Mouse (Mus musculus): ENCODE data around the gene Arl6ip5. TPM values are rescaled to one million over a fixed set of nuclear protein-coding genes. Genes with fewer than 3 reads are reported as not detected.
"Not testable (repeated sequence)": the region's sequence is repeated elsewhere in the genome, so short reads cannot be mapped to it uniquely, and the experiment has no call there.

The Arl6ip5 gene
- polyA plus RNA-seq, 1 experiment from 2014 or later: 68.2 TPM

DNA sequence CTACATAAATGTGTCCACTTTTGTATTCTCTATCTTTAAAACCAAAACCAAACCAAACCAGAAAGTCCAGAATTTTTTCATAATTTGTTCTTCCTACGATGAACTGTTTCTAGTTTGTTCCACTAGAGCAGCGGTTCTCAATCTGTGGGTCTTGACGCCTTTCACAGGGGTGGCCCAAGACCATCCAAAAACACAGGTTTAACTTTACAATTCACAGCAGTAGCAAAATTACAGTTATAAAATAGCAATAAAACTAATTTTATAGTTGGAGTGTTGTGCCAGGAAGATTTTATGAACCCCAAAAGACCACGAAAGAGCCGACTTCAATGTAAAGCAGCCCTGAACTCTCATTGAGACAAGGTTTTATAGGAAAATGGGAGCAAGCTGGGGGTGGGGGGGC is 25.6 kb downstream of the Arl6ip5 start:
- no peak overlapping the region for H3K27ac ChIP-seq (ENCODE audit: low read length)
- 91% methylated on average over 5 of the region's 5 CpGs for WGBS
- H3K4me1 ChIP-seq (replicated peaks; ENCODE audit: control insufficient read depth, insufficient read depth, low read length): no peaks in the 10 kb centered on the region
- peaks cover 4% of the 10 kb centered on the region for H3K9me3 ChIP-seq (ENCODE audit: control insufficient read depth, low read length)
- H3K27me3 ChIP-seq (ENCODE audit: control insufficient read depth, insufficient read depth, low read depth, low read length): no peaks in the 10 kb centered on the region
- no peak for ATAC-seq (ENCODE audit: low read depth)
- H3K9ac ChIP-seq (ENCODE audit: low read length): no peak overlapping the region
- H3K4me2 ChIP-seq (ENCODE audit: low read depth, low read length): no peak overlapping the region
- H3K36me3 ChIP-seq (ENCODE audit: control insufficient read depth, insufficient read depth, low read length): peaks cover 2% of the 10 kb centered on the region; the same call in 1 of the 2 replicates
- H3K4me3 ChIP-seq (ENCODE audit: low read length): no peak overlapping the region

DNA sequence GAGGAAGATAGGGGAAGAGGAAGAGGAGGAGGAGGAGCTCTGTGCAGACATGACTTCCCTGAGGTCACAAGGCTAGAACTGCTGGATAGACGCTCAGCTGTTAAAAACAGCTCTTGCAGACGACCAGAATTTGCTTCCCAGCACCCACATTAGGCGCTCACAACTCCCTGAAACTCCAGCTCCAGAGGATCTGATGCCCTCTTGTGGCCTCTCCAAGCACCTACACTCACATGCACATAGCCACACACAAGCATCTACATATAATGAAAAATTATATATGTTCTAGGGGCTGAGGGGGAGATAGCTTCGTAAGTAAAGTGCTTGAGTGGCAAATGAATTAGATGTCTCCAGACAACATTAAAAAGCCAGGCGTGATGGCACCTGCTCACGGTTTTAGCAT is 28.9 kb downstream of the Arl6ip5 start:
- Histone ChIP-seq H3K4me1 (replicated peaks; ENCODE audit: control insufficient read depth, insufficient read depth, low read length) (no peaks in the 10 kb centered on the region), H3K36me3 (ENCODE audit: control insufficient read depth, insufficient read depth, low read length) (no peaks in the 10 kb centered on the region; the same call in 1 of the 2 replicates), H3K27ac (ENCODE audit: low read length) (no peak overlapping the region), H3K27me3 (ENCODE audit: control insufficient read depth, insufficient read depth, low read depth, low read length) (no peaks in the 10 kb centered on the region), H3K4me2 (ENCODE audit: low read depth, low read length) (no peak overlapping the region), H3K4me3 (ENCODE audit: low read length) (no peak overlapping the region), H3K9me3 (ENCODE audit: control insufficient read depth, low read length) (peaks cover 4% of the 10 kb centered on the region), H3K9ac (ENCODE audit: low read length) (no peak overlapping the region)
- WGBS: 88% methylated on average over 6 of the region's 6 CpGs
- ATAC-seq (ENCODE audit: low read depth): no peak

DNA sequence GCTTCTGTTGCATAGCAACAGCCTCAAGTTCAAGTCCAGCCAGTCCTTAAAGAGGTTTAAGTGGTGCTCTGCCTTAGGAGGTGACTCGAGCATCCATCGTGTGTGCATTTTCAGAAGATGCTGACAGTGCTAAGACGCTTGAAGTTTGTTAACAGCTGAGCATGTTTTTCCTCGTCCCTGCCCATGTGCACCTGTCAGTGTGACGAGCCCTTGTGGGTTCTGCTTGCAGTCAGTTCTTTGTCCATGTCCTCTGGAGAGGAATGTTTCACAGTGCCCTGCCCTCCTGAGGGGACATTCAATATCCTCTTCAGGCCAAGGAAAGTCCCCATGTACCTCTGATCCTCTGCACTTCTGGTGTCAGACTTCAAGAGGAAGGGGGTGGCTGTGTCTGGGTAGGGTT is 29.6 kb downstream of the Arl6ip5 start:
- Histone ChIP-seq H3K4me1 (replicated peaks; ENCODE audit: control insufficient read depth, insufficient read depth, low read length) (no peaks in the 10 kb centered on the region), H3K9me3 (ENCODE audit: control insufficient read depth, low read length) (peaks cover 4% of the 10 kb centered on the region), H3K4me2 (ENCODE audit: low read depth, low read length) (no peak overlapping the region), H3K36me3 (ENCODE audit: control insufficient read depth, insufficient read depth, low read length) (no peaks in the 10 kb centered on the region; the same call in 1 of the 2 replicates), H3K4me3 (ENCODE audit: low read length) (no peak overlapping the region), H3K27me3 (ENCODE audit: control insufficient read depth, insufficient read depth, low read depth, low read length) (no peaks in the 10 kb centered on the region), H3K27ac (ENCODE audit: low read length) (no peak overlapping the region), H3K9ac (ENCODE audit: low read length) (no peak overlapping the region)
- ATAC-seq (ENCODE audit: low read depth): no peak
- WGBS: 71% methylated on average over 5 of the region's 5 CpGs

DNA sequence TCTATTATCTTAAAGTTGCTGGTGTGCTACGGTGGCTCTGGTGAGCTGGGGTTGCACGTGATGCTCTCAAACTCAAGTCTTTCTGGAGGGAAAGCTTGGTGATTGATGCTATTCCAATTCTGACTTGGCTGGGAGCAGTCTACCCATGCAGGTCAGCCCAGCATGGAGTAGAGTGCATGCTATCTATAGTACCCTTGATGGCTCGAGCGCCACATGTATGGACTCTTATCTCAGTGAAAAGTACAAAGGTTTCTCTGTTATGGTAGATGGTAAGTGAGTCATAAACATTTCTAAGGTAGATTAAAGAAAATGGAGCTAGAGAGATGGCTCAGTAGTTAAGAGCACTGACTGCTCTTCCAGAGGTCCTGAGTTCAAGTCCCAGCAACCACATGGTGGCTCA is 32.0 kb downstream of the Arl6ip5 start:
- Histone ChIP-seq H3K36me3 (ENCODE audit: control insufficient read depth, insufficient read depth, low read length) (no peaks in the 10 kb centered on the region), H3K27ac (ENCODE audit: low read length) (no peak overlapping the region), H3K4me3 (ENCODE audit: low read length) (no peak overlapping the region), H3K27me3 (ENCODE audit: control insufficient read depth, insufficient read depth, low read depth, low read length) (no peaks in the 10 kb centered on the region), H3K9ac (ENCODE audit: low read length) (no peak overlapping the region), H3K9me3 (ENCODE audit: control insufficient read depth, low read length) (peaks cover 4% of the 10 kb centered on the region), H3K4me1 (replicated peaks; ENCODE audit: control insufficient read depth, insufficient read depth, low read length) (no peaks in the 10 kb centered on the region), H3K4me2 (ENCODE audit: low read depth, low read length) (no peak overlapping the region)
- no peak for ATAC-seq (ENCODE audit: low read depth)
- 71% methylated on average over 4 of the region's 4 CpGs for WGBS

DNA sequence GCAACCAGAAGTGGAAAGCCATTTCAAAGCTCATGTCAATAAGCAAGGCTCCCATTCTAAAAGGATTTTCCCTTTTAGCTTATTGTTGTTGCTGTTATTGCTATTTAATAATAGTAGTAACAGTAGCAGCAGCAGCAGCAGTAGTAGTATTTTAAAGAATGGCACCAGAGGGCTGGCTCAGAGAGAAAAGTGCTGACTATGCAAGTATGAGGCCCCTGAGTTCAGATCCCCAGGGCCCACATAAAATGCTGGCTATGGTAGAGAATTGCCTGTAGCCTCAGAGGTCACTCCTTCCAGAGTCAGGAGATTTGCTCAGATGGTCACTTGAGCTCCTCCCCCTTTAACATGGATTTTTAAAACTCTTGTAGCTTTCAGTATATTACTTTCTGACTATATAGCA is 34.7 kb downstream of the Arl6ip5 start:
- ATAC-seq (ENCODE audit: low read depth): no peak
- Histone ChIP-seq H3K4me1 (replicated peaks; ENCODE audit: control insufficient read depth, insufficient read depth, low read length) (no peaks in the 10 kb centered on the region), H3K9ac (ENCODE audit: low read length) (no peak overlapping the region)

DNA sequence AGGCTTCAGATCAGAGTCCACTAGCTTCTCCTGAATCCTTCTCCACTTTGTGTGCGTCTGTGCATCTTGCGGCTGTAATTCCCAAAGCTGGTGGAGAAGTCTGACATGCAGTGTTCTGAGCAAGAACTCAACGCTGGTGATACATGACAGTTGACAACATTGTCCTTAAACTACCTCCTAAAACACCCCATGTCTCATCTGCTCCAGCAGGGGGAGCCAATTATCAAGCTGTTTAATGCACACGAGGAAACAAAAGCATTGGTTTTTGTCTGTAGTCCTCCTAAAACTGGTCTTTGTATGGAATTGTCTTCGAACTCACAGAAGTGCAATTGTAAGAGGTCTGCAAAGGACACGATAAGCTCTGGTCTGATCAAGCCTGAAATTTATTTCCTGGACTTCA is 40.5 kb downstream of the Arl6ip5 start:
- H3K4me3 ChIP-seq (ENCODE audit: low read length): no peak overlapping the region
- H3K4me2 ChIP-seq (ENCODE audit: low read depth, low read length): no peak overlapping the region

More for the DNA sequence above, 34.7 kb downstream of the Arl6ip5 start:
- no peaks in the 10 kb centered on the region for H3K36me3 ChIP-seq (ENCODE audit: control insufficient read depth, insufficient read depth, low read length)
- H3K27ac ChIP-seq (ENCODE audit: low read length): no peak overlapping the region
- no peak overlapping the region for H3K4me2 ChIP-seq (ENCODE audit: low read depth, low read length)
- no peaks in the 10 kb centered on the region for H3K27me3 ChIP-seq (ENCODE audit: control insufficient read depth, insufficient read depth, low read depth, low read length)
- no peaks in the 10 kb centered on the region for H3K9me3 ChIP-seq (ENCODE audit: control insufficient read depth, low read length)
- no peak overlapping the region for H3K4me3 ChIP-seq (ENCODE audit: low read length)

DNA sequence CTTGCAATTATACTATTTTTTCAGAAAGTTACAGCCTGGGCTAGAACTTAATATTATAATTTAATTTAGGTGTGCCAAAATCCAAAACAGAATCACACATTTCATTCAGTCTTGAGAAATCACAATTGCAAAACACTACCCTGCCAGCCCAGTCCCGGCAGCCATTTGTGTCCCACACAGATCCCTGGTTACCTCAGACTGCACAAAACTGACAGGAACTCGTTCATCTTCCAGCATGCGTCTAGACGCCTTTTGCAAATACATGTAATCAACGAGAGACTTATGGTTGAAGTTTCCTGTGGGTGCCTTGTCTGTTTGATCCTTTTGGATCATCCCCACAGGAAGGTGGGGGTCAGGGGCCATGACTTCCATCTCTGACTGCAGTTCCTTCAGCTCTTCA is 41.6 kb downstream of the Arl6ip5 start:
- no peak overlapping the region for H3K9ac ChIP-seq (ENCODE audit: low read length)
- no peak overlapping the region for H3K4me3 ChIP-seq (ENCODE audit: low read length)
- H3K36me3 ChIP-seq (ENCODE audit: control insufficient read depth, insufficient read depth, low read length): no peaks in the 10 kb centered on the region
- H3K4me1 ChIP-seq (replicated peaks; ENCODE audit: control insufficient read depth, insufficient read depth, low read length): peaks cover 8% of the 10 kb centered on the region; the same call in 1 of the 2 replicates
- no peak for ATAC-seq (ENCODE audit: low read depth)
- no peak overlapping the region for H3K4me2 ChIP-seq (ENCODE audit: low read depth, low read length)
- no peaks in the 10 kb centered on the region for H3K27me3 ChIP-seq (ENCODE audit: control insufficient read depth, insufficient read depth, low read depth, low read length)
- 19% methylated on average over 5 of the region's 5 CpGs for WGBS
- no peaks in the 10 kb centered on the region for H3K9me3 ChIP-seq (ENCODE audit: control insufficient read depth, low read length)
- H3K27ac ChIP-seq (ENCODE audit: low read length): no peak overlapping the region

More for the DNA sequence above, 40.5 kb downstream of the Arl6ip5 start:
- Histone ChIP-seq H3K27me3 (ENCODE audit: control insufficient read depth, insufficient read depth, low read depth, low read length) (no peaks in the 10 kb centered on the region), H3K9me3 (ENCODE audit: control insufficient read depth, low read length) (no peaks in the 10 kb centered on the region), H3K4me1 (replicated peaks; ENCODE audit: control insufficient read depth, insufficient read depth, low read length) (peaks cover 8% of the 10 kb centered on the region; the same call in 1 of the 2 replicates), H3K36me3 (ENCODE audit: control insufficient read depth, insufficient read depth, low read length) (no peaks in the 10 kb centered on the region), H3K27ac (ENCODE audit: low read length) (no peak overlapping the region), H3K9ac (ENCODE audit: low read length) (no peak overlapping the region)
- WGBS: 39% methylated on average over 6 of the region's 6 CpGs
- no peak for ATAC-seq (ENCODE audit: low read depth)

DNA sequence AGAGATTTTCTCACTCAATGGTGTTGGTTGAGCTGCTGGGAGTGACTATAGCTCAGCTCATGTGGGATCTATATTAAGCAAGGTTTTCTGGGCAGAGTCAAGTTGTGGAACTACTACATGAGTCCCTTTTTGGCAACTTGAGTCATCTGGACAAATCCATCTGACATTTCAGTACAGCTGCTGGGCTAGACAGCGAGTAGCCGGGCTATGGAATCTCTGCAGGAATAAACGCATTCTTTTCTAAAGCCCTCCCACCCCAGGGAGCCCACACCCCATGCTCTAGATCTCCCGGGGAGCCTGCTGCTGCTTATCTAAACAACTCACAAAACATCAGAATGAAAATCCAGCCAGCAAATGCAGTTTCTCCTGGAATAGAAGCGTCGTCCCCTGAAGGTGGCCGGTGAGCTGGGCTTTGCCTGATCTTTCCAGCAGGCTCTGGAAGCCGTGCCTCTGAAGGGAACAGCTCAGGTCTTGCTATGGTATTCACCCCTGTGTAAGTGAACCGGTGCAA is 42.3 kb downstream of the Arl6ip5 start, which contains the start of gene Lmod3:
Gene Lmod3 (minus strand): TSS at position 49 of the 511 bp plus-strand sequence.
- no peak within 1 kb of the TSS for H3K9ac ChIP-seq (ENCODE audit: low read length)
- H3K27ac ChIP-seq (ENCODE audit: low read length): no peak within 1 kb of the TSS
- peaks cover 8% of the 10 kb centered on the region; the same call in 1 of the 2 replicates for H3K4me1 ChIP-seq (replicated peaks; ENCODE audit: control insufficient read depth, insufficient read depth, low read length)
- no peaks in the 10 kb centered on the region for H3K27me3 ChIP-seq (ENCODE audit: control insufficient read depth, insufficient read depth, low read depth, low read length)
- H3K4me3 ChIP-seq (ENCODE audit: low read length): no peak within 1 kb of the TSS
- 13% methylated on average over 9 of the region's 9 CpGs for WGBS
- H3K36me3 ChIP-seq (ENCODE audit: control insufficient read depth, insufficient read depth, low read length): no peaks in the 10 kb centered on the region
- H3K9me3 ChIP-seq (ENCODE audit: control insufficient read depth, low read length): no peaks in the 10 kb centered on the region
- 0 out of 2 replicates have a peak within 1 kb of the TSS, but pooled peaks have one; percentile 8 for H3K4me2 ChIP-seq (ENCODE audit: low read depth, low read length)
- peak; percentile 41; the same call in 1 of the 2 replicates for ATAC-seq (ENCODE audit: low read depth)

DNA sequence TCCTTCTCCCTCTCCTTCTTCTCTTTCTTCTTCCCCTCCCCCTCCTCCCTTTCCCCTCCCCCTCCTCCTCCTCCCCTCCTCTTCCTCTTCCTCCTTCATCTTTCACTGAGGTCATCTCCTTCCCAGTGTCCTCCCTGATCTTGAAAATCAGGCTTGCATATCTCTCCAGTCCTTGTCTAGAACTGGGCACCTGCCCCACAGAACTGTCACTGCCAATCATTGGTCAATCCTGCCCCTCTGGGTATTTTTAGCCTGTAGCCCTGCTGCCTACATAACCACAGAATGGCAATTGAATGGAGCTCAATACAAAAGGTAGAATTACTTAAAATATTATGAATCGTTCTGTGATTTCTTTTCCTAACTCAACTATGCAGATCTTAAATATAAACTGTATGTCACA is 48.0 kb downstream of the Arl6ip5 start:
- Histone ChIP-seq H3K36me3 (ENCODE audit: control insufficient read depth, insufficient read depth, low read length) (no peaks in the 10 kb centered on the region), H3K4me3 (ENCODE audit: low read length) (no peak overlapping the region), H3K4me2 (ENCODE audit: low read depth, low read length) (no peak overlapping the region), H3K9me3 (ENCODE audit: control insufficient read depth, low read length) (no peaks in the 10 kb centered on the region), H3K27me3 (ENCODE audit: control insufficient read depth, insufficient read depth, low read depth, low read length) (no peaks in the 10 kb centered on the region), H3K9ac (ENCODE audit: low read length) (no peak overlapping the region), H3K27ac (ENCODE audit: low read length) (no peak overlapping the region), H3K4me1 (replicated peaks; ENCODE audit: control insufficient read depth, insufficient read depth, low read length) (no peaks in the 10 kb centered on the region)
- no peak for ATAC-seq (ENCODE audit: low read depth)
- WGBS: 77% methylated on average over 1 of the region's 1 CpGs

DNA sequence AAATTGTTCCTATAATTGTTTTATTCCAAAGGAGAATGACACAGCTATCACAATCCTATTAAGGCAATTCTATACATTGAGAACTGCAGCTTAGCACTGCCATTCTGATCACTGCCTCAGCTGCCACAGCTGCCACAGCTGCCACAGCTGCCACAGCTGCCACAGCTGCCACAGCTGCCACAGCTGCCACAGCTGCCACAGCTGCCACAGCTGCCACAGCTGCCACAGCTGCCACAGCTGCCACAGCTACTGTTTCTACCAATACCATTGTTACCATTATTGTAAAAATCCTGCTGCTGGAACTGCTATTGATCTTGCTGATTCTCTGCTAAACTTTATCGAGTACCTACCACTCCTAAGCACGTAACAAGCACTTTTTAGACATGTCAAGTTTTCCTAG is 49.4 kb downstream of the Arl6ip5 start:
- ATAC-seq (ENCODE audit: low read depth); H3K9me3 ChIP-seq (ENCODE audit: control insufficient read depth, low read length); H3K4me2 ChIP-seq (ENCODE audit: low read depth, low read length); H3K36me3 ChIP-seq (ENCODE audit: control insufficient read depth, insufficient read depth, low read length); H3K4me1 ChIP-seq (replicated peaks; ENCODE audit: control insufficient read depth, insufficient read depth, low read length); H3K27me3 ChIP-seq (ENCODE audit: control insufficient read depth, insufficient read depth, low read depth, low read length); H3K4me3 ChIP-seq (ENCODE audit: low read length); H3K27ac ChIP-seq (ENCODE audit: low read length); H3K9ac ChIP-seq (ENCODE audit: low read length): not testable (repeated sequence)
- 87% methylated on average over 2 of the region's 2 CpGs for WGBS
